Comparison of ENCODE assay signal across 8 mouse cellular contexts in genomic region chr11:70652029-70652883, GRCm38 (mm10). TPM values are rescaled to one million over a fixed set of nuclear protein-coding genes. Genes with fewer than 3 reads are reported as not detected.
DNase-seq lines count a peak whose midpoint lies in the region; ATAC-seq lines count a peak whose summit lies in the region.

No protein-coding gene starts in this region.

- H3K27ac ChIP-seq in lung, embryonic 15.5 days = 0 out of 2 replicates have a peak overlapping the region, but pooled peaks have one; percentile 99
- no peak overlapping the region for H3K27ac ChIP-seq in hindbrain, embryonic 11.5 days (ENCODE audit: low read depth, low read length)
- H3K27ac ChIP-seq in midbrain, embryonic 11.5 days (ENCODE audit: low read depth, low read length) = no peak overlapping the region

- no peaks in the 10 kb centered on the region for H3K27me3 ChIP-seq in lung, embryonic 15.5 days
- no peaks in the 10 kb centered on the region for H3K27me3 ChIP-seq in hindbrain, embryonic 11.5 days (ENCODE audit: control insufficient read depth, insufficient read depth, low read length)
- no peaks in the 10 kb centered on the region for H3K27me3 ChIP-seq in midbrain, embryonic 11.5 days (ENCODE audit: control insufficient read depth, insufficient read depth, low read length)

- peak overlapping the region; percentile 100 for H3K4me3 ChIP-seq in lung, embryonic 15.5 days
- H3K4me3 ChIP-seq in hindbrain, embryonic 11.5 days (ENCODE audit: low read depth, low read length) = peak overlapping the region; percentile 99
- H3K4me3 ChIP-seq in midbrain, embryonic 11.5 days (ENCODE audit: low read depth, low read length) = peak overlapping the region; percentile 99

- no peak for ATAC-seq in lung, embryonic 15.5 days (ENCODE audit: borderline replicate concordance, extremely low read depth, low FRiP score, low TSS enrichment)
- no peak for ATAC-seq in hindbrain, embryonic 11.5 days (ENCODE audit: low FRiP score)
- ATAC-seq in midbrain, embryonic 11.5 days (ENCODE audit: low FRiP score) = no peak
- no peak for ATAC-seq in megakaryocyte progenitor cell, adult 5-6 weeks (replicated peaks; ENCODE audit: poor library complexity)

- WGBS in lung, embryonic 15.5 days = 45% methylated on average over 12 of the region's 12 CpGs
- WGBS in hindbrain, embryonic 11.5 days = 68% methylated on average over 12 of the region's 12 CpGs
- 79% methylated on average over 12 of the region's 12 CpGs for WGBS in midbrain, embryonic 11.5 days

- peak overlapping the region; percentile 95 for H3K4me2 ChIP-seq in lung, embryonic 15.5 days
- H3K4me2 ChIP-seq in hindbrain, embryonic 11.5 days (replicated peaks; ENCODE audit: low read depth, low read length) = peak overlapping the region; percentile 84
- H3K4me2 ChIP-seq in midbrain, embryonic 11.5 days = peak overlapping the region; percentile 89

- H3K36me3 ChIP-seq in lung, embryonic 15.5 days = peaks cover 45% of the 10 kb centered on the region
- 0 out of 2 replicates have a peak, but pooled peaks cover 7% of the 10 kb centered on the region for H3K36me3 ChIP-seq in hindbrain, embryonic 11.5 days (ENCODE audit: control insufficient read depth, insufficient read depth, low read length)
- peaks cover 17% of the 10 kb centered on the region for H3K36me3 ChIP-seq in midbrain, embryonic 11.5 days (ENCODE audit: control insufficient read depth, insufficient read depth, low read length)

- H3K4me1 ChIP-seq in lung, embryonic 15.5 days = peaks cover 69% of the 10 kb centered on the region
- H3K4me1 ChIP-seq in hindbrain, embryonic 11.5 days (replicated peaks; ENCODE audit: control insufficient read depth, insufficient read depth, low read length) = peaks cover 17% of the 10 kb centered on the region
- H3K4me1 ChIP-seq in midbrain, embryonic 11.5 days (ENCODE audit: control insufficient read depth, insufficient read depth, low read length) = peaks cover 41% of the 10 kb centered on the region

- no peaks in the 10 kb centered on the region for H3K9me3 ChIP-seq in lung, embryonic 15.5 days
- H3K9me3 ChIP-seq in hindbrain, embryonic 11.5 days (ENCODE audit: control insufficient read depth, low read length) = no peaks in the 10 kb centered on the region
- H3K9me3 ChIP-seq in midbrain, embryonic 11.5 days (ENCODE audit: control insufficient read depth, low read length) = no peaks in the 10 kb centered on the region

- peak; percentile 59 for DNase-seq in adrenal gland, postnatal 14 days
- no peak for DNase-seq in adrenal gland, postnatal 25 days
- no peak for DNase-seq in lung, adult 18-20 months
- DNase-seq in hindbrain, embryonic 11.5 days (ENCODE audit: low spot score) = peak; percentile 31
- DNase-seq in midbrain, embryonic 11.5 days (ENCODE audit: low spot score, missing footprints) = no peak
- no peak for DNase-seq in right cerebral cortex, postnatal 25 days

- peak overlapping the region; percentile 100 for H3K9ac ChIP-seq in lung, embryonic 15.5 days
- H3K9ac ChIP-seq in hindbrain, embryonic 11.5 days (ENCODE audit: low read depth, low read length) = no peak overlapping the region
- H3K9ac ChIP-seq in midbrain, embryonic 11.5 days (ENCODE audit: low read length) = peak overlapping the region; percentile 98; the same call in 1 of the 2 replicates

RNA-seq across cellular contexts. Expression of gene Pfn1, which starts 2.2 kb away (rescaled TPM):
- total RNA-seq in adrenal gland, postnatal 14 days (2021) = 807 and 918 TPM in 2 replicates
- total RNA-seq in adrenal gland, postnatal 25 days (2021) = 922 and 959 TPM in 2 replicates
- polyA plus RNA-seq in lung, embryonic 15.5 days (2015; fragmentation: Nextera tagmentation; extraction: Ambion mirVana) = 1,970 and 2,089 TPM in 2 replicates
- 1,409 and 1,523 TPM in 2 replicates for polyA plus RNA-seq in hindbrain, embryonic 11.5 days (2014; fragmentation: Nextera tagmentation; extraction: Ambion mirVana)
- 1,303 and 1,326 TPM in 2 replicates for polyA plus RNA-seq in midbrain, embryonic 11.5 days (2014; fragmentation: Nextera tagmentation; extraction: Ambion mirVana)
- total RNA-seq in megakaryocyte progenitor cell, adult 5-6 weeks (2015) = 1,057 and 1,218 TPM in 2 replicates
- total RNA-seq in megakaryocyte progenitor cell, adult 5-6 weeks (2017) = 491 and 574 TPM in 2 replicates

RNA-seq across cellular contexts. Expression of gene Eno3, which starts 4.7 kb away (rescaled TPM):
- total RNA-seq in adrenal gland, postnatal 14 days (2021) = 14.9 and 21.4 TPM in 2 replicates
- 17.9 and 28.3 TPM in 2 replicates for total RNA-seq in adrenal gland, postnatal 25 days (2021)
- polyA plus RNA-seq in lung, embryonic 15.5 days (2015; fragmentation: Nextera tagmentation; extraction: Ambion mirVana) = 27.9 and 33.3 TPM in 2 replicates
- 23.2 and 26.2 TPM in 2 replicates for polyA plus RNA-seq in hindbrain, embryonic 11.5 days (2014; fragmentation: Nextera tagmentation; extraction: Ambion mirVana)
- polyA plus RNA-seq in midbrain, embryonic 11.5 days (2014; fragmentation: Nextera tagmentation; extraction: Ambion mirVana) = 13.8 and 14.3 TPM in 2 replicates
- 4.1 and 6.2 TPM in 2 replicates for total RNA-seq in megakaryocyte progenitor cell, adult 5-6 weeks (2015)
- total RNA-seq in megakaryocyte progenitor cell, adult 5-6 weeks (2017) = 7.2 and 9.5 TPM in 2 replicates

RNA-seq across cellular contexts. Expression of gene Slc25a11, which starts 5.0 kb away (rescaled TPM):
- total RNA-seq in adrenal gland, postnatal 14 days (2021) = 175 and 184 TPM in 2 replicates
- total RNA-seq in adrenal gland, postnatal 25 days (2021) = 122 and 146 TPM in 2 replicates
- 150 and 162 TPM in 2 replicates for polyA plus RNA-seq in lung, embryonic 15.5 days (2015; fragmentation: Nextera tagmentation; extraction: Ambion mirVana)
- polyA plus RNA-seq in hindbrain, embryonic 11.5 days (2014; fragmentation: Nextera tagmentation; extraction: Ambion mirVana) = 138 and 145 TPM in 2 replicates
- 134 and 142 TPM in 2 replicates for polyA plus RNA-seq in midbrain, embryonic 11.5 days (2014; fragmentation: Nextera tagmentation; extraction: Ambion mirVana)
- total RNA-seq in megakaryocyte progenitor cell, adult 5-6 weeks (2015) = 59.5 and 73.9 TPM in 2 replicates
- 46.6 and 52.7 TPM in 2 replicates for total RNA-seq in megakaryocyte progenitor cell, adult 5-6 weeks (2017)

RNA-seq across cellular contexts. Expression of gene Rnf167, which starts 5.2 kb away (rescaled TPM):
- 69.6 and 88.5 TPM in 2 replicates for total RNA-seq in adrenal gland, postnatal 14 days (2021)
- total RNA-seq in adrenal gland, postnatal 25 days (2021) = 92.7 and 106 TPM in 2 replicates
- 101 and 119 TPM in 2 replicates for polyA plus RNA-seq in lung, embryonic 15.5 days (2015; fragmentation: Nextera tagmentation; extraction: Ambion mirVana)
- polyA plus RNA-seq in hindbrain, embryonic 11.5 days (2014; fragmentation: Nextera tagmentation; extraction: Ambion mirVana) = 86.6 and 94.3 TPM in 2 replicates
- polyA plus RNA-seq in midbrain, embryonic 11.5 days (2014; fragmentation: Nextera tagmentation; extraction: Ambion mirVana) = 87.0 and 87.9 TPM in 2 replicates
- total RNA-seq in megakaryocyte progenitor cell, adult 5-6 weeks (2015) = 39.3 and 44.8 TPM in 2 replicates
- total RNA-seq in megakaryocyte progenitor cell, adult 5-6 weeks (2017) = 30.7 and 37.4 TPM in 2 replicates

RNA-seq across cellular contexts. Expression of gene Gp1ba, which starts 13.3 kb away (rescaled TPM):
- 0.49 and 0.56 TPM in 2 replicates for total RNA-seq in adrenal gland, postnatal 14 days (2021)
- total RNA-seq in adrenal gland, postnatal 25 days (2021) = not detected in 2 replicates
- polyA plus RNA-seq in lung, embryonic 15.5 days (2015; fragmentation: Nextera tagmentation; extraction: Ambion mirVana) = 0.37 and 0.38 TPM in 2 replicates
- polyA plus RNA-seq in hindbrain, embryonic 11.5 days (2014; fragmentation: Nextera tagmentation; extraction: Ambion mirVana) = 0.64 and 1.2 TPM in 2 replicates
- 0.61 and 0.81 TPM in 2 replicates for polyA plus RNA-seq in midbrain, embryonic 11.5 days (2014; fragmentation: Nextera tagmentation; extraction: Ambion mirVana)
- 0.66 and 2.3 TPM in 2 replicates for total RNA-seq in megakaryocyte progenitor cell, adult 5-6 weeks (2015)
- total RNA-seq in megakaryocyte progenitor cell, adult 5-6 weeks (2017) = 0.08 and 0.20 TPM in 2 replicates

Comparison
In these comparisons a context has a peak if more than half of its experiments do, and no peak if none do; other contexts are left out.
1. DNase-seq: peak in adrenal gland, postnatal 14 days (single experiment) and hindbrain, embryonic 11.5 days (single experiment); none in adrenal gland, postnatal 25 days (single experiment), lung, adult 18-20 months (0 of 2), midbrain, embryonic 11.5 days (single experiment) and right cerebral cortex, postnatal 25 days (single experiment).
2. Peak in every context shown above with its lines, with median percentiles within 50 percentile points of each other: H3K4me2 ChIP-seq and H3K4me3 ChIP-seq.